Mouse (Mus musculus) liver, adult 2 months (tissue): Measurements from ENCODE around the gene Sdcbp2. TPM values are rescaled to one million over a fixed set of nuclear protein-coding genes. Genes with fewer than 3 reads are reported as not detected.
"Not testable (repeated sequence)": the region's sequence is repeated elsewhere in the genome, so short reads cannot be mapped to it uniquely, and the experiment has no call there.

Experiments used
- DNase-seq: peaks from one replicate; pipeline ENCODE4 v3.0.0-alpha.2; 2011; ENCODE audit warnings: low read depth, low spot score; ENCODE audit errors: extremely low read depth
- H3K27ac ChIP-seq: fragments of 200-500 bp; replicated peaks from 2 replicates; pipeline ENCODE4 v1.5.1; 2012; ENCODE audit warnings: low read depth, mild to moderate bottlenecking, control low read depth, inconsistent platforms, low read length; ENCODE audit not compliant: insufficient read depth
- H3K27me3 ChIP-seq: fragments of 200-500 bp; 2 replicates; pipeline ENCODE4 v1.6.1; 2012; ENCODE audit warnings: mild to moderate bottlenecking, moderate library complexity, low read length, inconsistent platforms; ENCODE audit not compliant: control insufficient read depth, insufficient read depth
- H3K36me3 ChIP-seq: fragments of 200-500 bp; 2 replicates; pipeline ENCODE4 v1.6.1; 2012; ENCODE audit warnings: low read length, inconsistent platforms; ENCODE audit not compliant: control insufficient read depth, insufficient read depth
- H3K4me1 ChIP-seq: fragments of 200-500 bp; 2 replicates; pipeline ENCODE4 v1.6.1; 2011; ENCODE audit warnings: low read length; ENCODE audit not compliant: control insufficient read depth, insufficient read depth
- H3K4me3 ChIP-seq: fragments of 200-500 bp; 2 replicates; pipeline ENCODE4 v1.5.1; 2011; ENCODE audit warnings: low read depth, mild to moderate bottlenecking, control low read depth, low read length, moderate library complexity; ENCODE audit not compliant: insufficient read depth
- H3K79me2 ChIP-seq: fragments of 200-500 bp; 2 replicates; pipeline ENCODE4 v1.6.1; 2012; ENCODE audit warnings: inconsistent platforms, mild to moderate bottlenecking, low read length, moderate library complexity; ENCODE audit not compliant: control insufficient read depth, insufficient read depth
- H3K9ac ChIP-seq: fragments of 200-500 bp; 2 replicates; pipeline ENCODE4 v1.6.1; 2012; ENCODE audit warnings: low read depth, mild to moderate bottlenecking, control low read depth, inconsistent platforms, low read length
- CTCF ChIP-seq: fragments of 200-500 bp; IDR thresholded peaks from 2 replicates; pipeline ENCODE4 v1.5.1; 2011; ENCODE audit warnings: low read depth, low read length, control low read depth
- POLR2A ChIP-seq: fragments of 200-500 bp; IDR thresholded peaks from 2 replicates; pipeline ENCODE4 v1.6.1; 2011; ENCODE audit warnings: low read length, control low read depth; ENCODE audit not compliant: insufficient read depth; ENCODE audit errors: extremely low read depth
- WGBS: fragments of 180-500 bp; shearing (Covaris S2); methylation state at CpG from one replicate; pipeline ENCODE4 v1.1.7; 2018; 5-methylcytosine and 5-hydroxymethylcytosine counted together
- polyA plus RNA-seq: library from polyadenylated mRNA; depleted of rRNA; stranded (reverse); fragments of >200 nt; gene quantifications from 2 replicates; pipeline ENCODE4 v1.2.3, GENCODE M21; 2012
- total RNA-seq: library from RNA; depleted of rRNA; stranded (reverse); fragments of >200 nt; gene quantifications from 2 replicates; pipeline ENCODE4 v1.2.3, GENCODE M21; 2014

Sdcbp2 gene
- total and polyA plus RNA-seq, 2 experiments = 0.28 to 0.33 TPM

- no peak overlapping the region for H3K4me3 ChIP-seq
- no peaks in the 10 kb centered on the region for H3K27me3 ChIP-seq
- 74% methylated on average over 1 of the region's 1 CpGs for WGBS
- H3K4me1 ChIP-seq = no peaks in the 10 kb centered on the region
- TF ChIP-seq CTCF (no peak), POLR2A (no peak)
- no peak overlapping the region for H3K9ac ChIP-seq
- no peak overlapping the region for H3K27ac ChIP-seq
- no peaks in the 10 kb centered on the region for H3K79me2 ChIP-seq
- DNase-seq = no peak
- no peaks in the 10 kb centered on the region for H3K36me3 ChIP-seq
Measured at GRCm38 (mm10) chr2:151608435-151608834, 36.0 kb downstream of the Sdcbp2 start.

GRCm38 (mm10) chr2:151609974-151610373 lies 37.6 kb downstream of the Sdcbp2 start:
- TF ChIP-seq POLR2A (no peak), CTCF (no peak)
- H3K9ac ChIP-seq = no peak overlapping the region
- no peaks in the 10 kb centered on the region for H3K4me1 ChIP-seq
- no peaks in the 10 kb centered on the region for H3K79me2 ChIP-seq
- no peak overlapping the region for H3K27ac ChIP-seq
- no peaks in the 10 kb centered on the region for H3K27me3 ChIP-seq
- no peak overlapping the region for H3K4me3 ChIP-seq
- no peak for DNase-seq
- H3K36me3 ChIP-seq = no peaks in the 10 kb centered on the region
- 55% methylated on average over 3 of the region's 3 CpGs for WGBS

- 79% methylated on average over 8 of the region's 8 CpGs for WGBS
Measured at GRCm38 (mm10) chr2:151615779-151616178, 43.4 kb downstream of the Sdcbp2 start.

GRCm38 (mm10) chr2:151616551-151617329 lies 44.3 kb downstream of the Sdcbp2 start:
- Histone ChIP-seq H3K4me1 (no peaks in the 10 kb centered on the region), H3K27me3 (no peaks in the 10 kb centered on the region), H3K9ac (no peak overlapping the region), H3K36me3 (no peaks in the 10 kb centered on the region), H3K79me2 (no peaks in the 10 kb centered on the region), H3K4me3 (no peak overlapping the region), H3K27ac (no peak overlapping the region)
- WGBS = 68% methylated on average over 6 of the region's 6 CpGs
- DNase-seq = no peak
- TF ChIP-seq POLR2A (no peak), CTCF (no peak)

More at GRCm38 (mm10) chr2:151615779-151616178, 43.4 kb downstream of the Sdcbp2 start:
- not testable (repeated sequence) for DNase-seq, H3K27me3 ChIP-seq, H3K4me3 ChIP-seq, H3K4me1 ChIP-seq, H3K36me3 ChIP-seq, H3K27ac ChIP-seq, H3K9ac ChIP-seq, H3K79me2 ChIP-seq

GRCm38 (mm10) chr2:151623776-151624175 lies 51.4 kb downstream of the Sdcbp2 start:
- TF ChIP-seq POLR2A = no peak
- TF ChIP-seq CTCF = no peak

GRCm38 (mm10) chr2:151626296-151626695 lies 53.9 kb downstream of the Sdcbp2 start:
- TF ChIP-seq CTCF (no peak), POLR2A (no peak)
- no peaks in the 10 kb centered on the region for H3K4me1 ChIP-seq
- no peaks in the 10 kb centered on the region for H3K79me2 ChIP-seq
- no peaks in the 10 kb centered on the region for H3K36me3 ChIP-seq
- no peak for DNase-seq
- no peak overlapping the region for H3K27ac ChIP-seq
- WGBS = 91% methylated on average over 7 of the region's 7 CpGs
- H3K4me3 ChIP-seq = no peak overlapping the region
- no peak overlapping the region for H3K9ac ChIP-seq
- H3K27me3 ChIP-seq = no peaks in the 10 kb centered on the region; the same call in 1 of the 2 replicates

More at GRCm38 (mm10) chr2:151623776-151624175, 51.4 kb downstream of the Sdcbp2 start:
- no peak overlapping the region for H3K27ac ChIP-seq
- H3K79me2 ChIP-seq = no peaks in the 10 kb centered on the region
- no peaks in the 10 kb centered on the region for H3K27me3 ChIP-seq
- DNase-seq = no peak
- no peak overlapping the region for H3K9ac ChIP-seq
- 67% methylated on average over 3 of the region's 3 CpGs for WGBS
- H3K36me3 ChIP-seq = no peaks in the 10 kb centered on the region
- H3K4me3 ChIP-seq = no peak overlapping the region
- H3K4me1 ChIP-seq = no peaks in the 10 kb centered on the region
